Mouse (Mus musculus) embryo, embryonic 10.5 days (tissue): ENCODE results near the gene Grm7.

Experiments
- DNase-seq: peaks from one replicate; pipeline ENCODE4 v3.0.0-alpha.2; 2015; ENCODE audit warnings: low spot score

Gene Grm7

GRCm38 (mm10) chr6:110645411-110646361, at the start of gene Grm7:
Gene Grm7, plus strand, starts transcription at chr6:110645581.
- peak; percentile 54 for DNase-seq

- DNase-seq: peak; percentile 17
Observed at GRCm38 (mm10) chr6:110645041-110645410, 355 bp upstream of the Grm7 start.

DNA sequence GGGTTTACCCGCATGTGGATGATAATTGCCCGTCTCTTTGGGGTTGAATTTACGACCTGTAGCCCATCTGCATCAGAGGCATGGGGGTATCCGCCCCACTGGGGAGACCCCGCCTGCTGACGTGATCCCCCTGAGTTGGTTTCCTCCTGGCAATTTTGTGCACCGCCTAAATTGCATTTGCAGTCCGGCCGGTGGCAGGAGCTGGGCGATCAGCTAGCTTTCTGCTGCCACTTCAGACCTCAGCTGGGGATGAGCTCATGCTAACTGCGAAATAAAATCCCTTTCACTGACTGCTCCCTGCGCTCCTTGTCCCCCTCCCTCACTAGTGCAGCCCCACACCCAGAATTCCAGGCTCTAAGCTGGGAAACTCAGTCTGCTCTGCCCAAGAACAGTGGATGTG, 1.5 kb downstream of the Grm7 start:
- DNase-seq: peak; percentile 14

- DNase-seq: no peak
Observed at GRCm38 (mm10) chr6:110649227-110649626, 3.8 kb downstream of the Grm7 start.

DNA sequence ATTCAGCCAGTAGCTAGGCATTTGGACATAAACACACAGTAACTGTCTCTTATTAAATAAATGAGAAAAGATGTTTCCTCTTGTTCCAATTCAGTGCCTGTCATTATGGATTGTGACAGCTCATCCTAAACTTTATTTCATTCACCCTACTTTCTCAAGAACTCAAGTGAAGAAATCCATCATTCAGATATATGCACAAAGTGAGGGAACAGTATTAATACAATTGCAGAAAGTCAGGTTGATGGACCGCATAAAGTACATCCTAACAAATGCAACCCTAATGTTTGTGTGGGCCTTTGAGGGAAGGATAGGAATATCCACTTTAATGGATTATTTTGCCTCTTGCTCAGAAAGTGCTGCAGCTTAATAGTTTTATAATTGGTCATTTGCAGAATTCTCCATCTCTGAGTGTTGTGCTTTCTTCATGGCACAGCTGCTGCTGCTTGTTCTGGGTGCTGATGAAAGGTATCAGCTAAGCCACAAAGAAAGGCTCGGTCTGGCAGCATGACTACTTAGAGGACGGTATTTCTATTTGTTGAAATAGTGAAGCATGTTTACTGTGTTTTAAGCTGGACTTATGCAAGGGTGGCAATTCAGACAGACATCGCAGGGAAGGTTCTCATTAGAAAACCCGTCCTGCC, 8.1 kb downstream of the Grm7 start:
- no peak for DNase-seq

DNA sequence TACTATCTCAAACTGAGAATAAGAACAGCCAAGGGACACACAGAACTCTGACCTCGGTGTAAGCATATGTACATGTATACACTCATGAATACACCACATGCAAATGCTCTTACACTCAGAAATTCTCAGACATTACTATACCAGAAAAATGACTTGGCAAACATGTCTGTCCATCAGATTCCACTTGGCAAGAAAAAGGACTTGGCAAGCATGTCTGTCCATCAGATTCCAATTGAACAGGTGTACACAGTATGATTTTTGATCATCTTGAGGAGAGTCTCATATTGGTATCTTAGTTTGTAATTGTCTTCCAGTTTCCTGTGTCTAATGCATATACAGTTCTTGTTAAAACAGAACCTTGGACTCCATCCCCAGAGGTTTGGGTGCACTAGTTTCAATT, 19.1 kb downstream of the Grm7 start:
- DNase-seq: no peak

DNA sequence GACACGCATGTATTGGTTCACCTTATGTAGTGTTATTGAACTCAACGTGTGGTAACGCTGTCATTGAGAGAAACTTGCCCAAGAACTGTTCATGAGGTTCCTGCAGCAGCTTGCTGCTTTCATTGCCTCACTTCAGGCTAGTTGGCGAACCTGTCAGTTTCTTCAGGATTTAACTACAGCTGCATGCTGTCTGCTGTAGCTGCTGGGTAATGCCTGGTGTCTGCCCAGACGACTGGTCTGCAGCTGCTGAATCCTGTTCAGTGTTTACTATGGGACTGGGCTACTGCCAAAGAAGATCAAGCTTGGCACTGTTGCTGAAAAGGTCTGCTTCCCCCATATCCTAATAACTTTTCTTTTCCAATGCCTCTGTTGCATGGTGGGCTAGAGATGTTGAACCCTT, 23.1 kb downstream of the Grm7 start:
- DNase-seq: no peak

GRCm38 (mm10) chr6:110690954-110691353, 45.6 kb downstream of the Grm7 start:
- no peak for DNase-seq

GRCm38 (mm10) chr6:110709763-110710162, 64.4 kb downstream of the Grm7 start:
- DNase-seq: no peak

DNA sequence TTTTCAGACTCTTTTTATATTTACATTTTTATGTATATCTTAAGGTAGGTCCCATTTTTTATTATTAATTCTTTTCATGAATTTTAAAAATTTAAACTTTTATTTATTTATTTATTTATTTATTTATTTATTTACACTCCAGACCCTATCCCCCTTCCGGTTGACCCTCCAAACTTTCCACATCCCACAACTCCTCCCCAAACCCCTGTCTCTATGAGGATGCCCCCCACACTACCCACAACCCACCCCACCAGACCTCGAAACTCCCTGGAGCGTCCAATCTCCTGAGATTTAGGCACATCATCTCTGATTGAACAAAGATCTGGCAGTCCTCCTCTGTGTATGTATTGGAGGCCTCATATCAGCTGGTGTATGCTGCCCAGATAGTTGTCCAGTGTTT, 69.6 kb downstream of the Grm7 start:
- DNase-seq: no peak

DNA sequence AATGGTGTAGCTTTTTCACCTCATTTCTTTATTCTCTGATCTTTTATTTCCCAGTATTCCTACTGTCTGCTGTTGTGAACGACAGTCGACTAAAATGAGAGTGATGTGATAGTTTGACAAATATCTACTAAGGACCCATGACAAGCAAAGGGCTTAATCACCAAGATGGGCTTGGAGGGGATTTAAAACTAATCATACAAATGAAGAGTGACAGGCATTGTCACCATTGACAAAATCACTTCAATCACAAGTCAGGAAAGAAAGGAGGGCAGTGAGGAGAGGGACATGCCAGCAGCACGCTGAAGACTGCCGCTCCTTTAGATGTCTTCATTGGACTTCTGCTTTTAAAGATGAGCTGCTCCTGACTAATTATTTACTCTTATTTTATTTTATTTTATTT, 78.0 kb downstream of the Grm7 start:
- DNase-seq: no peak

- no peak for DNase-seq
Observed at GRCm38 (mm10) chr6:110733914-110734313, 88.5 kb downstream of the Grm7 start.

GRCm38 (mm10) chr6:110743981-110744670, 98.7 kb downstream of the Grm7 start:
- no peak for DNase-seq

- no peak for DNase-seq
Observed at GRCm38 (mm10) chr6:110755921-110756320, 110.5 kb downstream of the Grm7 start.

DNA sequence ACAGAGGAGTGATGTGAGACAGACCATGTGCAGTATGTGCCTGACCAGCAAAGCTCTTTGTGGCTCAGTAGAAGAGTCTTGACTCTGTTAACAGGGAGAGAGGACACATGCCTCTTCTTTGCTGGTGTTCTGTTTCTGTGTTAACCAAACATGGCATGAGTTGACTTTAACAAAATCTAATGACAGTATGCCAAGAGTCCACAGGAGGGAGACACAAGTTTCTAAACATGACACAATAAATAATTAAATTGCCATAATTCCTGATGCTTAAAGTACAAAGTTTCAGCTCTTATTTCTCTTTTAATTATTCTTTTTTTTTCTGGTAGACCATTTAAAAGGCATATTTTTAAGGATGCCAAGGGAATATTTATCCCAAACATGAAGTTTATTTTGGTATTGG, 124.2 kb downstream of the Grm7 start:
- DNase-seq: no peak

DNA sequence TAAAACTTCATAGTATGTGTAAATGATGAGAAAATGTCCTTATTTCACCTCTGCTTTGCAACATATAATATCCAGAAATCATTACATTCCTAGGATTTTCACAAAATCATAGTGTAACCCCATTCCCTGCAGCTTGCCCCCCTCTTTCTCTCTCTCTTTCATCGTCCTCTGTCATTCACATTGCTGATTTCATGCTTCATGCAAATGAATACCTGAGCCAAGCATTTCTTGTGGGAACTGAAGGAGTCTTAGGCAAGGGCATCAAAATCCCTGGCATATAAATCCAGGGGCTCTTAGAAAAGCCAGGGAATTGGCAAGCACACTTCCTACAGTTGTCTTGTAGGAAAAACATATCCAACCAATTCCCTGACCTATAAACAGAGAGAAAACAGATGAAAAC, 127.3 kb downstream of the Grm7 start:
- no peak for DNase-seq

DNA sequence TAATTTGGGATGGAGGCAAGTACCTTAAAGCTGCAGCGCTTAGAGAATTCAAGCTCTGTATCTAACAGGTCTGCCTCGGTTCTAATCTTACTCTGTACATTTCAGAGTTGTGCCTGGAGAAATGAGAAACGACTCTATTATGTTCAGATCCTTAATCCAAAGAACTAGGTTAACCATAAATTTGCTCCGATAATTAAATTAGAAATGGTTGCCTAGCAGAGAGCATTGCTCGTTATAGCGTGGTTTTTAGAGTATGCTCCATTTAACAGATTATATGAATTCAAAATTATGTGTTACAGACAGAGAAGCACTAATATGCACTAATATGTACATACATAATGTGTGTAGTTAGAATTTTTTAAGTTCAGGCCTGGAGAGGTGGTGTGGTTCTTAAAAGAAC, 130.7 kb downstream of the Grm7 start:
- no peak for DNase-seq

DNA sequence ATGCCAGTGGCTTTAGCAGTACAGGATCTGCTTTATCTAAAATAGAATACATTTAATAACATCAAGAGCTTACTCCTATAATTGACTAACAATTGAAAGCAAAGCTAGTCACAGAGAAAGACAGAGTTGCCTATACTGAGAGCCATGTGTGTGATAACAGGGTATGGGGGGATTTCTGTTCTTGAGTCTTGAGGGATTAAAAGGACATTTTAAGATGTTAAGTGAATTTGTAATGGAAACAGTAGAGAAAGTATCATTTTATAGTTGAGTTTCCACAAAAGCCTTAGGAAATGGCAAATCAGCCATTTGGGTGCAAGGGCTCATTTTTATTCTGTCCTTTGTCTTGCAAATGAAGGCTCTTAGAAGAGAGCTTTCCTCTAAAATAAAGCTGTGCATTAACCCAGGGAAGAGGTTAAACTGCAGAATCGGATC, 140.1 kb downstream of the Grm7 start:
- DNase-seq: no peak

DNA sequence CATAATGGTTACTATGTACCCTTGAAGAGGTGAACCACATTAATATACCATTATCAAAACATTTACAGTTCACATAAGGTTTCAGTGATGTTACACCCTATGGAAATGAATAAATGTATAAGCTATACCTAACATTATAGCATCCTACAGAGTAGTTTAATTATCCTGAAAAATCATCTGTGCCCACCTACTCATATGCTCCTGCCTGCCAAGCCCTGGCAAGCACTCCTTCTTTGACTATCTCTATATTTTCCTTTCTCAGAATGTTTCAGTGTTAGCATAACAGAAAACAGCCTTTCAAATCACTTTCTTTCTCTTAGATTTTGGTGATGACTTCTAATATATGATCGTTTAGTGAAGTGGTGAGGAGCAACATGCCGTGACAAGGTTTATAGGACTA, 147.3 kb downstream of the Grm7 start:
- no peak for DNase-seq

DNA sequence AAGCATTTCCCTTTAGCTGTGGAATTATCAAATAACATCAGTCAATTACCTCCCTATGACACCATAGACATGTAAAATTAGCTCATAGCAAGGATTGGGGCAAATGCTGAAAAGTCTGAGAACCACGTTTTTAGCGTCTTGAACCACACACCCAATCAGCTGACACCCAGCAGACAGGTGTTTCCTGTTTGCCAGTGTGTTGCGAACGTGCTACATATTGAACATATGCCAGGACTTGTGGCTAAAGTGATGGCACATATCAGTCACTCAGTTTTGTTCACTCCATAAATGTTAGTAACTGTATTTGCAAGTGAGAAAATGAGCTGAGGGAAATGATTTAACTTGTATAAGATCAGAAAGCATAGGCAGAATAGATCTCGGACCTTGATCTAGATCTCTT, 162.1 kb downstream of the Grm7 start:
- no peak for DNase-seq

- no peak for DNase-seq
Observed at GRCm38 (mm10) chr6:110812214-110812613, 166.8 kb downstream of the Grm7 start.

DNA sequence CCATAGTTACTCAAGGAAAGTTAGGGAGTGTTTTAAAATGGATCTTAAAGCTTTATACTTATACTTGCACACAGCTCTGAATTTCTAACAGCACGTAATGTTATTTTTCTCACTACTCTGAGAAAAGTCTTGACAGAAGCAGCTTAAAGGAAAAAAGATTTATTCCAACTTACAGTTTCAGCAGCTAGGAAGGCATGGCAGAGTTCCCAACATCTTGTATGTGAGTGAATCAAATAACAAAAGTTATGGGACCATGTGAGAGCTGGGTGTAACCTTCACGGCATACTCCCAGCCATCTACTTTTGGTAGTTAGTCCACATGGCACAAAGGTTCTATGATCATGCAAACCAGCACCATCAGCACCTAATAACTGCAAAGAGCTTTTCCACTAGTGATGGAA, 172.9 kb downstream of the Grm7 start:
- no peak for DNase-seq

DNA sequence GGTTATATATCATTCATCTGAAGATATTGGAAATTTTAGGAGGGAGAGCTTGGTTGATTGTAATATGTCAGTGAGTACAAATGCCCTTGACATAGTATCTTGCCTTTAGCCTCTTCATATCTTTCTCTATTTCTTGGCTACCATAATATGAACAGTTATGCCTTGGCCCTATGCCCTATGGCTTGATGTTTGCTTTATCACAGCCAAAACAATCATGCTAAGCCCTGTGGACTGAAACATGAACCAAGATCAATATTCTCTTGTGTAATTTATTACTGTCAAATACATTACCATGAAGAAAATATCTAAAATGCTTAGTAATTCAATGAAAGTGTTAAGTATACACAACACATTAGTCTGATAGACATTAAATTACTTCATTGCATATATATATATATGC, 222.9 kb downstream of the Grm7 start:
- no peak for DNase-seq
